Mouse (Mus musculus) kidney, postnatal 10 days (tissue): ENCODE data around the gene Gpr139.

Experiments used
- DNase-seq: peaks from one replicate; pipeline ENCODE4 v3.0.0; 2021; ENCODE audit warnings: mixed read lengths

Gpr139 gene

GRCm38 (mm10) chr7:119184341-119185143 is at the start of gene Gpr139:
Gene Gpr139, minus strand, starts transcription at chr7:119184603.
- DNase-seq, result peak; percentile 11

DNA sequence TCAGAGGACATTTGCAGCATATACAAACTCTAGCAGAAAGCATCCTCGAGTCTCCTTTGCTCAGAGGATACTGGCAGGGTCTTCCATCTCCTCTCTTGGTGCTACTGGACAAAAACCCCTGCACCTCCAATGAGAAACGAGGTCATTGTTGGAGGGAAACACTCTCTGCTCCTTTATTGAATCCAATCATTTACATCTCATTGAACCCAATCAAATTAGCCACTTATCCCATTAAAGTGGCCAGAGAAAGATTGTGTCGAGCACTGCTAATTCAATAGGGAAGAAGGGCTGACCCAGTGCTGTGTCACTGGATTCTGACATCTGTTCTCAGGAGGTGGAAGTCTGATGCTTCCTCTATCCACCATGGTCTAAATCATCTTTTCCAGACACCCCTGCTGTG is 46.6 kb upstream of the Gpr139 start:
- DNase-seq, result no peak

GRCm38 (mm10) chr7:119222706-119223105 is 38.3 kb upstream of the Gpr139 start:
- DNase-seq, result no peak

- no peak for DNase-seq
Measured at GRCm38 (mm10) chr7:119219121-119219520, 34.7 kb upstream of the Gpr139 start.

DNA sequence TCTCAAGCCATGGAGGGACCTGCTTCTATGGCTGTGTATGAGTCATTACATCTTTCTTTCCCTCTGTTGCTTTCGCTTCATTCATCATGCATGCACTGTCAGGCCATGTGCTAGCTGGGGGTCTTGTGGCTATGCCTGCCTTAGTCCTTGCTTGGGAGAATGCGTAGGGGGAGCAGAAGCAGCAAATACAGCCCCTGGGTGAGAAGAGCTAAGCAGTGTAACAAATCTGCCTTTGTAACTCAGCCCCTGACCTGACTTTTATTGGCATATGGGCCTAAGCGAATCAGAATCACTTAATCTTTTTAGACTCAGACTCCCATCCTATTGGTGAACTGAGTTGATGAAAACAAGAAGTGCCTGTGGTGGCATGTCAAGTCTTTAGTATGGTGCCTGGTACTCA is 22.8 kb upstream of the Gpr139 start:
- no peak for DNase-seq

GRCm38 (mm10) chr7:119186374-119186773 is 2.0 kb upstream of the Gpr139 start:
- peak; percentile 51 for DNase-seq

DNA sequence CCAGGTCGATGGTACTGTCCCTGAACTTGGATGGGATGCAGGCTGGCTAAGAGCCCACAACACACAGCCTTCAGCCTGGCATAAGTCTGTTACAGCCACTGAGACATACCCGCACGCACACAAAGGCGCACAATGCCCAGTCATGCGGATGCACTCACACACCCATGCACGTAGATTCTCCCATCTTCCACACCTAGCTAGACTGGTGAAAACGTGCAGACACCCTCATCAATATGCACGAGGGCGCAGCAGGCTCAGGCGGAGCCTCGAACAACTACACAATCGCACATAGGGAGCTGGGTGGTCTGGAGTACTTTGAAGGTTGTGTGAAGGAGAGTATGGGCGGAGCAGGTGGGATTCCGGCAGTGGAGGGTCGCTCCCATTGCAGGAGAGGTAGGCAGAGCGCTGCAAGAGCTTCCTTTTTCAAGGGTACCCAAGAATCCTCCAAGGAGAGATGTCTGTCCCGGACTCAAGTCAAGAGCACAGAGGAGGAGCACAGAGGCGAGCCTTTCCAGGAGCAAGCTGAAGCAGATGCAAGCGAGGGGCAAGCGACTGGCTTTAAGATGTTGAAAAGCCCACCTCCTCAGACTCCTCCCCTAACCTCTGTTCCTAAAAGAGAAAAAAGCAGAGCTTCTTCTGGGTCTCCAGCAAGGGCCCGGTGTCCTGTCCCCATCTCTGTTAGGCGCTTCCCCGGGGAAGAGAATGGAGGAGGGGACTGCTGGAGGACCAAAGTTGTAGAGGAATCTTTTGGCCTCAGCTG is 958 bp upstream of the Gpr139 start:
- no peak for DNase-seq

GRCm38 (mm10) chr7:119181053-119181452 is 3.4 kb downstream of the Gpr139 start:
- DNase-seq, result no peak

DNA sequence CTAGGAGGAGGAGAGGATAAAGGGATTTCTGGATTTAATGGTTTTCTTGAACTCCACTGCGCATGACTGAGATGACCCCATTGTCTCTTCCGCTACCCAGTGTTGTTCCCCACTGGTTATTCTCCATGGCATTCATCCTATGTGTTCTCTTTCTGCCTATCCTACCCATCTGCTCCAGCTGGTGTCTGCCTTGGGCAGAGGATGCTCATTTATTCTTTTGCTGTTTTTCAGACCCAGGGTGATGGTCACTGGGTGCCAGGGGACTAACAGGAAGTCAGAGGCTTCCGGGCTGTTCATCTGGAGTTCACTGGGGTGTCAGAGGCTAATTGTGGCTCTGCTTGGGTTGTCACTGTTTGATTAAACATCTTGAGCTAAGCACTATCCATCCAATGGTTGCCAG is 24.4 kb downstream of the Gpr139 start:
- DNase-seq, result no peak

DNA sequence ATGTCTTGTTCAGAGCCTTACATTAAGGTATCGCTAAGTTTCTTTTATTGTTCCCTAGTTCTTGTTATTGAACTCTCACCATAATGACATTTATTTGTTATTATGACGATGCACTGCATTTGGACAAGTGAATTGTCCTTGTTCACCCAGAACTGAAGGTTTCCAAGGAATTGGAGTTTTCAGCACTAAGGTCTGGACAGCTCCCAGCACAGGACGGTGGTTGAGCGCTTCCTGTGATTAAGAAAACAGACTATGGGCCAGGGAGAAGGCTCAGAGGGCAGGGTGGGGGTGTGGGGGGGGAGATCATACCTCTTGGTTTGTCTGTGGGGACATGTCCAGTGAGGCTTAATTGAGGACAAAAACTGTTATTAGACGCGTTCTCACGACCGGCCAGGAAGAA is 72.6 kb downstream of the Gpr139 start:
- DNase-seq, result peak; percentile 68

DNA sequence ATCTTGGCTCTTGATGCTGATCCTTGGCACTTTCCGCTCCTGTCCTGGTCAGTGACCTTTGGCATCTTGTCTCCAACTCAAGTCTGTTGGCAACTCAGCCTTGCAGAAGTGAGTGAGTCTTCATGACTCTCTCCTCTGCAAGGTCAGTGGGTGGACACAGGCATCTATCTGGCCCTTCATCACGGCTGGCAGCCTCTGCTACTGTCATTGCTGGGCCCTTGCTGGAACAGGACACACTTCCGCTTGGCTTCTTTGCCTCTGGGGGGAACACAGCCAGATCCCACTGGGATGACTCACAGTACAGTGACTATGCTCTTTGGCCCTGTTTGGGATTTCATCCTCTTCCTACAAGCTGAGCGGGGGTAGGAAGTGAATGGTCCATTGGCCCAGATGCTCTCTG is 78.5 kb downstream of the Gpr139 start:
- DNase-seq, result peak; percentile 5

DNA sequence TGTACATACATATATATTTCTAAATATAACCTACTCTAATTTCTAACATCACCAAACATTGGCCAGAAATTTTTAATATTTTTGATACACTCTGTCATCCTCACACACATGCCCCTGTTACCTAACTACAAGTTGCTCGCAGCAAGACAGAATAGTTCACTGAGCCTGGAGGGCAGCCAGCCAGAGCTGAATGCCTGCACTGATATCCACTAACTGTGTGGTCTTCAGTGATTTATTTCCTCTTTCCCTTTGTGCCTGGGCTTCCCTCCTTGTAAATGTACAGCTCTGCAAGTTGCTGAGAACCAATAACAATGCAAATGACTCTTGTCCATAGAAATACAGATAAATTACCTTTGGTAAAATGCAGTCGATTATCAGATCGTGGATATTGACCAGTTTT is 87.8 kb downstream of the Gpr139 start:
- no peak for DNase-seq
